Mouse (Mus musculus) testis, adult 2 months (tissue): ENCODE measurements around the gene Nudt2. TPM values are rescaled to one million over a fixed set of nuclear protein-coding genes. Genes with fewer than 3 reads are reported as not detected.

Experiments
- H3K27ac ChIP-seq: fragments of 200-500 bp; 2 replicates; pipeline ENCODE4 v1.5.1; 2012; ENCODE audit warnings: low read depth, low read length; ENCODE audit not compliant: control insufficient read depth, insufficient read depth
- H3K27me3 ChIP-seq: fragments of 200-500 bp; 2 replicates; pipeline ENCODE4 v1.6.1; 2012; ENCODE audit warnings: mild to moderate bottlenecking, low read length, moderate library complexity; ENCODE audit not compliant: control insufficient read depth, insufficient read depth
- H3K36me3 ChIP-seq: fragments of 200-500 bp; 2 replicates; pipeline ENCODE4 v1.6.1; 2012; ENCODE audit warnings: mild to moderate bottlenecking, low read length; ENCODE audit not compliant: control insufficient read depth, insufficient read depth
- H3K4me1 ChIP-seq: fragments of 200-500 bp; 2 replicates; pipeline ENCODE4 v1.6.1; 2012; ENCODE audit warnings: low read length; ENCODE audit not compliant: control insufficient read depth, insufficient read depth
- H3K4me3 ChIP-seq: fragments of 200-500 bp; 2 replicates; pipeline ENCODE4 v1.5.1; 2012; ENCODE audit warnings: low read depth, mild to moderate bottlenecking, low read length, moderate library complexity, mixed read lengths; ENCODE audit not compliant: control insufficient read depth
- CTCF ChIP-seq: fragments of 200-500 bp; IDR thresholded peaks from 2 replicates; pipeline ENCODE4 v1.5.1; 2012; ENCODE audit warnings: low read depth, mild to moderate bottlenecking, inconsistent platforms, low read length, moderate library complexity; ENCODE audit not compliant: control insufficient read depth, insufficient read depth, insufficient replicate concordance
- POLR2A ChIP-seq: fragments of 200-500 bp; IDR thresholded peaks from 2 replicates; pipeline ENCODE4 v1.6.1; 2012; ENCODE audit warnings: low read depth, mild to moderate bottlenecking, inconsistent platforms, low read length, moderate library complexity; ENCODE audit not compliant: control insufficient read depth
- polyA plus RNA-seq: library from polyadenylated mRNA; depleted of rRNA; stranded (reverse); fragments of >200 nt; gene quantifications from 2 replicates; pipeline ENCODE4 v1.2.3, GENCODE M21; 2012; rRNA removed

Gene Nudt2
- polyA plus RNA-seq, 1 experiment = 12.6 TPM

GRCm38 (mm10) chr4:41522788-41523187, 57.8 kb downstream of the Nudt2 start:
- no peaks in the 10 kb centered on the region for H3K36me3 ChIP-seq
- no peaks in the 10 kb centered on the region for H3K27me3 ChIP-seq
- TF ChIP-seq POLR2A = no peak
- no peak for TF ChIP-seq CTCF
- H3K4me1 ChIP-seq = no peaks in the 10 kb centered on the region
- H3K4me3 ChIP-seq = no peak overlapping the region
- no peak overlapping the region for H3K27ac ChIP-seq

DNA sequence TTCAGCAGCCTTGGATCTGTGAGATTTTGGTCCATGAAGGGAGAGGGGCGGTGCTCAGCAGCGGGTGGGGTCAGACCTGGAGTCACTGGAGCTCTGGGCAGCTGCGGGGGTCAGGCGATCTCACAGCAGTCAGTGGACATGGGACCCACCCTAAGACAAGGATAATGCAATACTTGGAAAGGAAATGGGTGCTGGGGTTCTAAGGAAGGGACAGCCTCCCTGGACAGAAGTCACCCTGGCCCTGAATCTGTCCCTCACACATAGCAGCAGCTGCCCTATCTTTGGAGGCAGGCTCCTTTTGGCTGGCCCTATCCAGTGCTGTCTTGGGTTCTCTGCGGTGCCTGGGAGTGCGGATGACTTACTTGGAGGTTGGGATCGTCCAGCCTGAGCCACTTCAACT, 58.9 kb downstream of the Nudt2 start:
- Histone ChIP-seq H3K4me3 (no peak overlapping the region), H3K27me3 (no peaks in the 10 kb centered on the region), H3K4me1 (no peaks in the 10 kb centered on the region), H3K27ac (no peak overlapping the region), H3K36me3 (no peaks in the 10 kb centered on the region)
- TF ChIP-seq CTCF = no peak

GRCm38 (mm10) chr4:41524829-41525228, 59.9 kb downstream of the Nudt2 start:
- no peaks in the 10 kb centered on the region for H3K36me3 ChIP-seq
- no peak overlapping the region for H3K27ac ChIP-seq
- H3K4me1 ChIP-seq = no peaks in the 10 kb centered on the region
- no peak for TF ChIP-seq POLR2A
- H3K27me3 ChIP-seq = no peaks in the 10 kb centered on the region
- no peak overlapping the region for H3K4me3 ChIP-seq

DNA sequence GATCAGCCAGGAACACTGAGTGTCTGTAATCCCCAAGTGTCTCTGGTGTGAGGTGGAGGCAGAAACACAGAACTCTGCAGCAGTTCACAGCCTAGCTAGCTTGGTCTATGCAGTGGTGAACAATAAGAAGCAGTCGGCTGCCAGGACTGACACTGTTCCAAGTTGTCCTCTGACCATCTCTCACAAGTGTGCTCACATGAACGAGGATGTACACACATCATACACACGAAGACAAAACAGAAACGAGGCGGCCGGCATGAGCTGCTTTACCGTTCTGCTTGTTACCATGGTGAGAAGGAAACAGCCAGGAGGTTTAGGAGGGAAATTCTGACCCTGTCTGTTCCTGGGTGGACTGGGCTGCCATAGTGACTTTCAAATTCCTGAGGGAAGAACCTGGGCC, 61.6 kb downstream of the Nudt2 start:
- TF ChIP-seq POLR2A = no peak
- TF ChIP-seq CTCF = no peak
- Histone ChIP-seq H3K4me3 (no peak overlapping the region), H3K27ac (no peak overlapping the region), H3K36me3 (no peaks in the 10 kb centered on the region), H3K4me1 (no peaks in the 10 kb centered on the region), H3K27me3 (no peaks in the 10 kb centered on the region)

- no peaks in the 10 kb centered on the region for H3K4me1 ChIP-seq
- H3K27ac ChIP-seq = no peak overlapping the region
- H3K27me3 ChIP-seq = no peaks in the 10 kb centered on the region
- TF ChIP-seq CTCF = no peak
- TF ChIP-seq POLR2A = no peak
- no peak overlapping the region for H3K4me3 ChIP-seq
- H3K36me3 ChIP-seq = no peaks in the 10 kb centered on the region
These were observed 62.1 kb downstream of the Nudt2 start for GRCm38 (mm10) chr4:41527076-41527475.

DNA sequence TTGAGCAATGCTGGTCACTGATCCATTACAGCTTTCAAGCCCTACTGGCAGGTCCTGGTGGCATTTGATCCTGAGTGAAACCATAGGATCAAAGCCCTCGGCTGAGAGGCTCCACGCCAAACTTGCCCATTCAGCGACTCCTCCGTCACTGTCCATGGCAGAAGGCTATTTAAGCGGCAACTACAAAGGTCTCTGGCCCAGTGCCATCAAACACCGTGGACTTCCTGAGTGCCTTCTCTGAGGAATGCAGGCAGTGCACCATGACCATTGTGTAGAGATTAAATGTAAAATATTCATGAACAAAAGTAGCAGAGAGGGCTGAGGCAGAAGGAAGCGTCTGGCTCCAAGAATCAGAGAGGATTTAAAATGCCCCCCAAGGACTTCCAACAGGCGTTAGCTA, 63.0 kb downstream of the Nudt2 start:
- H3K4me3 ChIP-seq = no peak overlapping the region
- TF ChIP-seq CTCF = no peak
- no peak for TF ChIP-seq POLR2A
- H3K27ac ChIP-seq = no peak overlapping the region
- no peaks in the 10 kb centered on the region for H3K4me1 ChIP-seq
- no peaks in the 10 kb centered on the region for H3K36me3 ChIP-seq
- no peaks in the 10 kb centered on the region for H3K27me3 ChIP-seq

Other genes starting within 250 kb of the Nudt2 start
- gene Ubap2, start 190.0 kb upstream of the Nudt2 start, polyA plus RNA-seq = 201 and 203 TPM in 2 replicates
- gene Dcaf12, start 150.3 kb upstream of the Nudt2 start, polyA plus RNA-seq = 71.2 and 84.7 TPM in 2 replicates
- gene Ubap1, start 116.2 kb upstream of the Nudt2 start, polyA plus RNA-seq = 44.2 and 47.8 TPM in 2 replicates
- gene Kif24, start 264 bp upstream of the Nudt2 start, polyA plus RNA-seq = 11.3 and 11.9 TPM in 2 replicates
- 9.8 and 11.1 TPM in 2 replicates for gene AI464131, start 37.9 kb downstream of the Nudt2 start, polyA plus RNA-seq
- gene 1110017D15Rik, start 52.2 kb downstream of the Nudt2 start, polyA plus RNA-seq = 1,051 and 1,062 TPM in 2 replicates
- 36.8 and 37.7 TPM in 2 replicates for gene Fam219a, start 104.4 kb downstream of the Nudt2 start, polyA plus RNA-seq
- 86.5 and 89.7 TPM in 2 replicates for gene Dnaic1, start 104.6 kb downstream of the Nudt2 start, polyA plus RNA-seq
- gene Enho, start 175.2 kb downstream of the Nudt2 start, polyA plus RNA-seq = 3.7 and 4.2 TPM in 2 replicates
- gene Cntfr, start 231.9 kb downstream of the Nudt2 start, polyA plus RNA-seq = 3.7 and 4.0 TPM in 2 replicates
- gene Il11ra1, start 234.8 kb downstream of the Nudt2 start, polyA plus RNA-seq = 10.7 and 11.0 TPM in 2 replicates
- gene Rpp25l, start 248.4 kb downstream of the Nudt2 start, polyA plus RNA-seq = 21.8 and 27.5 TPM in 2 replicates